Mouse (Mus musculus) bone marrow macrophage, adult 2 months (primary cell): ENCODE data around the gene Serpinb9f. TPM values are rescaled to one million over a fixed set of nuclear protein-coding genes. Genes with fewer than 3 reads are reported as not detected.
"Not testable (repeated sequence)": the region's sequence is repeated elsewhere in the genome, so short reads cannot be mapped to it uniquely, and the experiment has no call there.

ENCODE experiments used
- H3K27ac ChIP-seq: 2 replicates; pipeline ENCODE4 v1.5.1; 2012; ENCODE audit warnings: low read depth, low read length; ENCODE audit not compliant: insufficient read depth
- H3K4me1 ChIP-seq: 2 replicates; pipeline ENCODE4 v1.6.1; 2012; ENCODE audit warnings: low read length; ENCODE audit not compliant: control insufficient read depth, insufficient read depth
- H3K4me3 ChIP-seq: 2 replicates; pipeline ENCODE4 v1.5.1; 2012; ENCODE audit warnings: mild to moderate bottlenecking, low read length, moderate library complexity; ENCODE audit not compliant: insufficient read depth
- polyA plus RNA-seq: library from polyadenylated mRNA; stranded (reverse); fragments of >200 nt; gene quantifications from 2 replicates; pipeline ENCODE4 v1.2.4, GENCODE M21; 2012; ENCODE audit not compliant: missing spikeins, insufficient read depth, insufficient read length

The Serpinb9f gene
- not detected in 2 replicates for polyA plus RNA-seq

DNA sequence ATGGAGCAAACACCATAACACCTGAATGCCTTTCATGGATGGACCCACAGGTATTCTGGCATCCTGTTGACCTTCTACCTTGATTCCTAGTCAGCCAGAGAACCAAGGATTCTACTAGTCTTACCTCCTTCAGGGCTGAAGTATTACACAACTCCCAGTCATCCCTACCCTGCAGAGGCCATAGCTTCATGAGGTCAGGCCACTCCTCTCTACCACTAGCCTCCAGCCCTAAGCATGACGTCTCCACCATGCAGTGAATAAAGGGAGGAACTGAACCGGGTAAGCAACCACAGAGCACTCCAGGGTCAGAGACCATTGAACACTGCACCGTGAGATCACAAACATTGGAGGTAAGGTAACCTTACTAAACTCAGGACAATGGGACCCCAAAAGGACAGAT lies at the start of gene Serpinb9f:
Serpinb9f (plus strand) TSS at position 301 of the 400 bp plus-strand sequence.
- H3K4me3 ChIP-seq, H3K4me1 ChIP-seq, H3K27ac ChIP-seq: not testable (repeated sequence)

DNA sequence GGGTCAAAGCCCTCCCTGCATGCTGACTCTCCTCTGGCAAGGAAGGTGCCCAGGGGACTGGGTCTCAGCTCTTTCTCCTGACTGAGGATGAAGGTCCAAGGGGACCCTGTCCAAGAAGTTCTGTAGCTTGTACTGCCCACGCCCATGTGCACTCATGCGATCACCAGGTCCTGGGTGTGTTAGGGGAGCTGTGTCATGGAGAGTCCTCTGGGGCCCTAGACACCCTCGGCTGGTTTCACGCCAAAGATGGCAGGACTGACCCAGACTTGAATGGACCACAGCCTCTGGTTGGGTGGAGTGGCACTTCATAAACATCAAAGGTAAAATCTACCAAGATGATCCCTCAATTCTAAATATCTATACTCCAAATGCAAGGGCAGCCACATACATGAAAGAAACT lies 15.2 kb upstream of the Serpinb9f start:
- H3K27ac ChIP-seq, H3K4me1 ChIP-seq, H3K4me3 ChIP-seq: not testable (repeated sequence)

DNA sequence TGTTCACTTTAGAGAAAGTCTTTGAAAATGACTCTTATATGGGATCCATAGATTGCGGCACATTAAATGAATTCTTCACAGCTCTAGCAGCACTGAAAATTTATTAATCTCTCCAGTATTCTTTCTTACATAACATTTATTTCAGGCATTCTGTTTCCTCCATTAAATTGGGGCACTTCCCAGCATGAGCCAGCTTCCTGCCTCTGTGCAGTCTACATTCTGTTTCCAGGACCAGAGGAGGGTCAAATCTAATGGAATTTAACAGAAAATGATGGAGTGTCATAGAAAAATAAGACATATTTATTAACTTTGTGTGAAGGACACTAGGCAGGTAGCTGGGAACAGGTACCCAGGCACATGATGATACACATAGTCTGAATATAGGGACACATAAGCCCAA lies 32.8 kb downstream of the Serpinb9f start:
- H3K27ac ChIP-seq, H3K4me1 ChIP-seq, H3K4me3 ChIP-seq: not testable (repeated sequence)

Other genes starting within 250 kb of the Serpinb9f start
- 0.60 TPM in 1 of 2 replicates, not detected in the other for gene Serpinb1b, start 245.5 kb upstream of the Serpinb9f start, polyA plus RNA-seq
- gene Serpinb9c, start 164.3 kb upstream of the Serpinb9f start, polyA plus RNA-seq = not detected in 2 replicates
- not detected in 2 replicates for gene Serpinb9d, start 131.1 kb upstream of the Serpinb9f start, polyA plus RNA-seq
- not detected in 2 replicates for gene Serpinb9e, start 74.5 kb upstream of the Serpinb9f start, polyA plus RNA-seq
- gene Gm11397, start 71.7 kb downstream of the Serpinb9f start, polyA plus RNA-seq = not detected in 2 replicates
- gene Serpinb9g, start 160.7 kb downstream of the Serpinb9f start, polyA plus RNA-seq = not detected in 2 replicates